Comparison of ENCODE assay signal across 19 mouse cellular contexts in the genomic region with DNA sequence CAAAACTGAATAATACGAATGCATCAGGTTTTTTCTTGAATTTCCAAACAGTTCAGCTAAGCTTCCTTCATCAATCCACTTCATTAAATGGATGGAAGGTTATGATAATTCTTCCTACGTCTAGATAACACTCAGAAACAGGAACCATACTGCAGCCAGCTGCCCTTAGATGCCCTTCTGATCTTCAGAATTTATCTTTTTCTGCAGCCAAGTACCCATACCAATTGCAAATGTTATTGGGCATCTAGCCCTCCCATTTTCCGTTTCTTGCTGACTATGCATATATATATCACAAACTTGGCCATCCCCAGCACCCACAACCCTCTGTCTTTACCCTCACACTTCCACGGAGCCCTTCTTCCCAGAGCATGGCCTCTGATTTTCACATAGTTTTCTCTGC. TPM values are rescaled to one million over a fixed set of nuclear protein-coding genes. Genes with fewer than 3 reads are reported as not detected.
DNase-seq lines count a peak whose midpoint lies in the region; ATAC-seq lines count a peak whose summit lies in the region.
"Had no signal": no experiment of that assay in that cellular context is flagged by ENCODE, and none has a peak within 500 bp of the region (broad histone marks: within the 10 kb centered on the region; RNA-seq: fewer than 3 reads in every experiment).

No protein-coding gene starts in this region.

- H3K9me3 ChIP-seq in liver, embryonic 15.5 days (replicated peaks): no peaks in the 10 kb centered on the region
- H3K9me3 ChIP-seq: embryonic facial prominence, embryonic 10.5 days; forebrain, embryonic 13.5 days; heart, embryonic 15.5 days; hindbrain, embryonic 10.5 days had no signal

- peak overlapping the region; percentile 19 for H3K27ac ChIP-seq in liver, embryonic 15.5 days (replicated peaks)
- H3K27ac ChIP-seq: embryonic facial prominence, embryonic 10.5 days; forebrain, embryonic 13.5 days; heart, adult 2 months; heart, embryonic 15.5 days; hindbrain, embryonic 10.5 days; hindbrain, embryonic 14.5 days had no signal

- no peaks in the 10 kb centered on the region for H3K36me3 ChIP-seq in liver, embryonic 15.5 days (replicated peaks)
- H3K36me3 ChIP-seq: embryonic facial prominence, embryonic 10.5 days; heart, embryonic 15.5 days; hindbrain, embryonic 10.5 days had no signal

- H3K4me1 ChIP-seq in liver, embryonic 15.5 days (replicated peaks): peaks cover 72% of the 10 kb centered on the region
- H3K4me1 ChIP-seq: forebrain, embryonic 13.5 days had no signal

- ATAC-seq in liver, embryonic 15.5 days (ENCODE audit: insufficient read depth): no peak
- ATAC-seq in megakaryocyte progenitor cell, adult 5-6 weeks (replicated peaks; ENCODE audit: poor library complexity): peak; percentile 30
- ATAC-seq: forebrain, embryonic 13.5 days; forebrain, postnatal 0 days had no signal

- peak; percentile 1 for DNase-seq in heart, adult 11 months
- no peak for DNase-seq in heart, postnatal 14 days
- DNase-seq in MEL-GATA-1-ER (ENCODE audit: extremely low read depth, low read depth): peak; percentile 19
- no peak for DNase-seq in layer of hippocampus, adult 18-20 months (ENCODE audit: low spot score in 2 of 2)
- DNase-seq in frontal cortex, adult 2 months (ENCODE audit: extremely low spot score in 1 of 2, low spot score in 1 of 2): no peak
- DNase-seq in ovary, postnatal 10 days (ENCODE audit: low spot score): no peak
- DNase-seq: adrenal gland, postnatal 14 days; cerebellum, adult 11-12 months; cerebellum, adult 9-11 months; forebrain, postnatal 0 days; heart, adult 2 months had no signal

- no peak overlapping the region for H3K4me3 ChIP-seq in liver, embryonic 15.5 days (replicated peaks)
- H3K4me3 ChIP-seq: embryonic facial prominence, embryonic 10.5 days; forebrain, embryonic 13.5 days; heart, adult 2 months; heart, embryonic 15.5 days; hindbrain, embryonic 10.5 days had no signal

- 26% methylated on average over 4 of the region's 4 CpGs for WGBS in liver, embryonic 15.5 days (ENCODE audit: insufficient replicate concordance)

- H3K4me2 ChIP-seq in liver, embryonic 15.5 days: peak overlapping the region; percentile 32
- H3K4me2 ChIP-seq: forebrain, embryonic 13.5 days; heart, embryonic 11.5 days; heart, embryonic 15.5 days; hindbrain, embryonic 14.5 days had no signal

- no peaks in the 10 kb centered on the region for H3K27me3 ChIP-seq in liver, embryonic 15.5 days
- H3K27me3 ChIP-seq: forebrain, embryonic 13.5 days; heart, embryonic 15.5 days had no signal

- intact Hi-C loops in heart, postnatal 14 days (cut with DNase I): no loop called here

- no peak overlapping the region for H3K9ac ChIP-seq in liver, embryonic 15.5 days
- H3K9ac ChIP-seq: forebrain, embryonic 13.5 days; forebrain, postnatal 0 days; heart, embryonic 15.5 days; hindbrain, embryonic 14.5 days had no signal

RNA-seq across cellular contexts. Expression of a gene that starts 18.2 kb away (rescaled TPM):
- total RNA-seq in heart, postnatal 14 days (2021): 1 to 10 TPM; 3.9 to 4.0 TPM
- 5.5 and 5.9 TPM in 2 replicates for polyA plus RNA-seq in liver, embryonic 15.5 days (2015; fragmentation: Nextera tagmentation; extraction: Ambion mirVana)
- total RNA-seq in megakaryocyte progenitor cell, adult 5-6 weeks (2015): 10.1 TPM in 2 replicates
- 4.6 and 4.9 TPM in 2 replicates for total RNA-seq in megakaryocyte progenitor cell, adult 5-6 weeks (2017)
- total RNA-seq in layer of hippocampus, adult 18-20 months (2021): 1 to 10 TPM; 8.7 to 9.3 TPM
- polyA plus RNA-seq in frontal cortex, adult 2 months (2012; rRNA removed): 9.2 and 9.8 TPM in 2 replicates

RNA-seq across cellular contexts. Expression of a gene that starts 18.3 kb away (rescaled TPM):
- 10 to 100 TPM; 46.5 to 52.2 TPM for total RNA-seq in heart, postnatal 14 days (2021)
- 64.6 and 66.5 TPM in 2 replicates for polyA plus RNA-seq in liver, embryonic 15.5 days (2015; fragmentation: Nextera tagmentation; extraction: Ambion mirVana)
- 159 and 171 TPM in 2 replicates for total RNA-seq in megakaryocyte progenitor cell, adult 5-6 weeks (2015)
- 183 and 192 TPM in 2 replicates for total RNA-seq in megakaryocyte progenitor cell, adult 5-6 weeks (2017)
- total RNA-seq in layer of hippocampus, adult 18-20 months (2021): 10 to 100 TPM; 25.0 to 27.0 TPM
- 21.3 and 25.7 TPM in 2 replicates for polyA plus RNA-seq in frontal cortex, adult 2 months (2012; rRNA removed)

RNA-seq across cellular contexts. Expression of a gene that starts 20.6 kb away (rescaled TPM):
- 10 to 100 TPM; 23.1 to 24.7 TPM for total RNA-seq in heart, postnatal 14 days (2021)
- polyA plus RNA-seq in liver, embryonic 15.5 days (2015; fragmentation: Nextera tagmentation; extraction: Ambion mirVana): 14.7 and 16.8 TPM in 2 replicates
- 34.2 and 38.6 TPM in 2 replicates for total RNA-seq in megakaryocyte progenitor cell, adult 5-6 weeks (2015)
- total RNA-seq in megakaryocyte progenitor cell, adult 5-6 weeks (2017): 23.2 and 30.4 TPM in 2 replicates
- 10 to 100 TPM; 11.0 to 11.6 TPM for total RNA-seq in layer of hippocampus, adult 18-20 months (2021)
- 7.8 and 8.2 TPM in 2 replicates for polyA plus RNA-seq in frontal cortex, adult 2 months (2012; rRNA removed)

Comparison
In these comparisons a context has a peak if more than half of its experiments do, and no peak if none do; other contexts are left out.
1. DNase-seq: peak in heart, adult 11 months (single experiment) and MEL-GATA-1-ER (single experiment); none in heart, postnatal 14 days (0 of 2), layer of hippocampus, adult 18-20 months (0 of 2), frontal cortex, adult 2 months (0 of 2) and ovary, postnatal 10 days (single experiment).